Mouse (Mus musculus): ENCODE measurements at regions not wholly inside any gene's neighbourhood (a gene's known extent, or its start where the extent isn't known, plus 50 kb on each side); places are given as distances from the start of the nearest gene placed in this dataset.

GRCm38 (mm10) chrX:89574913-89575312, 165.4 kb upstream of the Pet2 start:
- DNase-seq (ENCODE audit: low spot score), result peak; percentile 58

- DNase-seq (ENCODE audit: low spot score), result peak; percentile 5
These were observed 149.8 kb upstream of the Pet2 start for GRCm38 (mm10) chrX:89559318-89559717.
